Mouse (Mus musculus) megakaryocyte, embryonic 14.5 days (primary cell): Measurements from ENCODE around the gene 1110017D15Rik.

Experiments
- FLI1 ChIP-seq: IDR thresholded peaks from 2 replicates; pipeline ENCODE4 v1.6.1; 2012; ENCODE audit warnings: low read length, inconsistent platforms, mixed read lengths
- GATA1 ChIP-seq: IDR thresholded peaks from 3 replicates; pipeline ENCODE4 v1.6.1; 2012; ENCODE audit warnings: mixed read lengths, low read length, inconsistent platforms, borderline replicate concordance

DNA sequence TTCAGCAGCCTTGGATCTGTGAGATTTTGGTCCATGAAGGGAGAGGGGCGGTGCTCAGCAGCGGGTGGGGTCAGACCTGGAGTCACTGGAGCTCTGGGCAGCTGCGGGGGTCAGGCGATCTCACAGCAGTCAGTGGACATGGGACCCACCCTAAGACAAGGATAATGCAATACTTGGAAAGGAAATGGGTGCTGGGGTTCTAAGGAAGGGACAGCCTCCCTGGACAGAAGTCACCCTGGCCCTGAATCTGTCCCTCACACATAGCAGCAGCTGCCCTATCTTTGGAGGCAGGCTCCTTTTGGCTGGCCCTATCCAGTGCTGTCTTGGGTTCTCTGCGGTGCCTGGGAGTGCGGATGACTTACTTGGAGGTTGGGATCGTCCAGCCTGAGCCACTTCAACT, 6.7 kb upstream of the 1110017D15Rik start:
- no peak for TF ChIP-seq FLI1
- no peak for TF ChIP-seq GATA1
